Mouse (Mus musculus) C2C12 (cell line): Measurements from ENCODE around the gene Slit3.

Experiments
- CEBPB ChIP-seq: IDR thresholded peaks from one replicate; pipeline ENCODE4 v1.6.1; 2011; ENCODE audit warnings: low read depth, mild to moderate bottlenecking, control low read depth, moderate library complexity
- CTCF ChIP-seq: IDR thresholded peaks from one replicate; pipeline ENCODE4 v1.5.1; 2011; ENCODE audit not compliant: control insufficient read depth, insufficient read depth, insufficient read length

DNA sequence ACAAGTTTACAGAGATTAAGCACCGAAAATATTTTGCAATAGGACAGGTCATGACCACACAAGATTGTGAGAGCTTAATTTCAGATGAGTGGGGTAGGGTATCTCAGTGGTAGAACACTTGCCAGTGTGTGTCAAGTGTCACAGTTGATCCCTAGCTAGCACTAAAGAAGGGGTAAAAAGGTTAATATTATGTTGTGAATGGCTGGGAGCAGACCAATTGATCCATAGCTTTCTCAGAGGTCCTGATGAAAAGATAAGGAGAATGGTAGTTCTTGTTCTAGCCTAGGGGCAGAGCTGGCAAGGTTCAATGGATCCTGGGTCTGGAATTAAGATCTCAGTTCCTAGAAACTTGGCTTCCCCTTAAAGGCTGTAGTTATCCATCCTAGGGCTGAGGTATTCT, 597.9 kb downstream of the Slit3 start:
- TF ChIP-seq CTCF (no peak), CEBPB (no peak)
